Mouse (Mus musculus): ENCODE results near the gene Gramd2.
"Not testable (repeated sequence)": the region's sequence is repeated elsewhere in the genome, so short reads cannot be mapped to it uniquely, and the experiment has no call there.

Gramd2 gene

DNA sequence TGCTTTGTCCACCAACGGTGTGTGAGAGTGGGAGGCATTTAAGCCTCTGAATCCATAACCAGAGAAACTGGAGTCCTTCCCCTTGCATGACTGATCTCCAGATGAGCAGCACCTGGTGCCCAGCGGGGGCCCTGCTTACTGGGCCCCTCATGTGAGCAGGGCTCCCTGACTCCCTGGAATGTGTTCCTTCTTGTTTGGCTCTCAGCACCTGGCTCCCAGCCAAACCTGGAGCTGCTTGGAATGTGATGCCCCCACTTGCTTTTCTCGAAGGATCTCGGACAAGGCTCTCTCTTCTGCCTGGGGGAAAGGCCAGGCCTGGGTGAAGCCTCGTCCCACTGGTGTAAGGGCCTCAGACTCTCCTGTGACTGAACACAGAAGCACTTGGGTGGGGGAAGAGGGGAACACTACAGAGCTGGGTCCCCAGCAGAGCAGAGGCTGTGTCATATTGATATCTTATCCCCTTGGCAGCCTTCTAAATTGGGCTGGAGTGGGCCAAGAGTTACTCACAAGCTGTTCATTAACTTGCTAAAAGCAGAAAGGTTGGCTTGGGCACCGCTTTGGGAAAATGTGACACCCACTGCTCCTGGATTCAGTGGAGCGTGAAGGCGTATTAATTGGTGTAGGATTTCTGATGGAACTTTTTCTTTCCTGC is 44.0 kb downstream of the Gramd2 start:
- peak; percentile 91 for DNase-seq

DNA sequence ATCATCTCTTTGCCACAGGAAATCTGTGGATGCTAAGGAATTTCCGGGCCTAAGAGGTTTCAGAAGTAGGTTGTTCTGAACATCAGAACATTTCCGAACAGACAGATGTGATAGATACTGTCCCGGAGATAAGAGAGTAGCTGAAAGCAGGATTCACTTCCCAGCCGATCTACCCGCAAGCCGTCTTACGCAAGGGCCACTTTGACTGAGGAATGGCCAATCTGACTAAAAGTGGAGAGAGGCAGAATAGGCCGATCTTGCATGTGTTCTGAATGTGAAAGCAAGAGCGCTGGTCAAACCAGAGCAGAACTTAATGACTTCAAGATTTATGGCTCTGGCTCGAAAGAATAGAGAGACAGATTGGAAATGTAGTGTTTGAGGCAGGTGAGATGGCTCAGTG is 45.6 kb downstream of the Gramd2 start:
- no peak for DNase-seq

DNA sequence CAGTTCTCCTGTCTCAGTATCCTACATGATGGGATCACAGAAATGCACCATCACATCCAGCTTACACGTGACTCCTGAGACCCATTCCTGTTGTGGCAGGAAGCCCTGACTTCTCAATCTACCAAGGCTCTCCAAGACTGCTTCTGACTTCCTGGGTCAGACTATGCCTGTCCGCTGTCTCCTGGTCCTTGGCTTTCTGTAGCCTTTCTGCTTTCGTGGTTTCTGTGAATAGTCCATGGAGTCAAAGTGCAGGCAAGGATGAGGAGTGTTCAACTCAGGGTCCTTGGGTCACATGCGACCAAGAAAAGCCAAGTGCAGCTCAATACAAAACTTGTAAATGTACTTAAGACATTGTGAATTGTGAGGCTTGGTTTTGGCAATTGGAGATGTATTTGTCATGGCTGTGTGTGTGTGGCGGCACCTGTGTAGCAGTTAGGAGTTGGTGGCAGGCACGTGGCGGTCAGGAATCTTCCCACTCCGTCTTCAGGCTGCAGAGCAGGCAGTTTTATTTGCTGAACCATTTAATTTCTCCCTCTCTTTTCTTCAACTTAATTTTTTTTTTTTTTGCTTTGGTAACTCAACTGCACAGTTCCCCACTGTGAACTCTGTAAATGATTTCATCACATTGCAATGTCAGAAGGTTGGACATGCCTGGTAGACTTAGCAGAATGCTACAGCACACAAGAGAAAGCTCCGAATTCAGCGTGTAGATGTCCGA is 47.8 kb downstream of the Gramd2 start:
- DNase-seq, result peak; percentile 71

GRCm38 (mm10) chr9:59731136-59731535 is 51.2 kb downstream of the Gramd2 start:
- DNase-seq, result no peak

- DNase-seq, result no peak
Observed at GRCm38 (mm10) chr9:59733075-59733474, 53.1 kb downstream of the Gramd2 start.

- DNase-seq, result no peak
Observed at GRCm38 (mm10) chr9:59735394-59735793, 55.5 kb downstream of the Gramd2 start.

GRCm38 (mm10) chr9:59740593-59740992 is 60.6 kb downstream of the Gramd2 start:
- no peak for DNase-seq

- DNase-seq, result no peak
Observed at GRCm38 (mm10) chr9:59743903-59744302, 64.0 kb downstream of the Gramd2 start.

GRCm38 (mm10) chr9:59748387-59748786 is 68.4 kb downstream of the Gramd2 start:
- no peak for DNase-seq

- no peak for DNase-seq
Observed at GRCm38 (mm10) chr9:59748969-59749368, 69.0 kb downstream of the Gramd2 start.

GRCm38 (mm10) chr9:59749581-59750265 is 69.8 kb downstream of the Gramd2 start:
- no peak for DNase-seq

DNA sequence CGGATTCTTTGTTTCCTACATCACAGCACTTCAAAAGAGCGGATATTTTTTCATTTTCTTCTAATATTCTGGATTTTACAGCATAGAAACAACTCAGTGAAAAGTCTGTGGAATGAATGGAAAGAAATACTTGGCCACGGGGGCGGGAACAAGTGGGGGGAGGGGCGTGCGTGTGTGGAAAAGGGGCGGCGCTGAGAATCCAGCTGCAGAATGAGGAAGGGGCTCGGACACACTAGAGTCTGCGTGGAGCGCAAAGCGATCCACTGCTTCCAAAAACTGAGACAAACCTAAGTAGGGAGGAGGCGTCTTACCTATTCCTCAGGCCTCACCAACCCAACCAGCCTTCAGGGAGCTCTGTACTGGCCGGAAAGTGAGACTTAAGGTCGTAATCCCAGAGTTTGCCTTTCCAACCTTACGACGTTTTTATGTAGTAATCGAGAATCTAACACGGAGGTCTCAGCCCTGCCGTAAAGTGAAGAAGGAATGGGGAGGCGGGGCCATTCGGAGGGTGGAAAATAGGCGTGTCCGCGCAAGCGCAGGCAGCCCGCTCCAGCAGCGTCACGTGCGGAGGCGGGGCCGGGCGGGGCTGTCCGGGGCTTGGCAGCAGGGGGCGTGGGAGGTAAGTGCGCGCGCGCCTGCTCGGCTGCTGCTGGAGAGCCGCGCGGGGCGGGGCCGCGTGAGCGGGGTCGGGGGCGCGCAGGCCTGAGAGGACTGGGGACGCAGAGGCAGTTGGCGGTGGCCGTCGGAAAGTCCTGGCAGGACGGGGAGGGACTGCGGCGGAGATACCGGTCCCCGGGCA is 70.5 kb downstream of the Gramd2 start, which contains the start of the genes Senp8 and Myo9a:
TSS of gene Senp8 (minus strand) at position 444 of the 799 bp plus-strand sequence.
TSS of gene Myo9a (plus strand) at position 630 of the 799 bp plus-strand sequence.
- peak; percentile 99 for DNase-seq

- DNase-seq, result peak; percentile 93
Observed at GRCm38 (mm10) chr9:59751066-59751581, 71.2 kb downstream of the Gramd2 start.

DNA sequence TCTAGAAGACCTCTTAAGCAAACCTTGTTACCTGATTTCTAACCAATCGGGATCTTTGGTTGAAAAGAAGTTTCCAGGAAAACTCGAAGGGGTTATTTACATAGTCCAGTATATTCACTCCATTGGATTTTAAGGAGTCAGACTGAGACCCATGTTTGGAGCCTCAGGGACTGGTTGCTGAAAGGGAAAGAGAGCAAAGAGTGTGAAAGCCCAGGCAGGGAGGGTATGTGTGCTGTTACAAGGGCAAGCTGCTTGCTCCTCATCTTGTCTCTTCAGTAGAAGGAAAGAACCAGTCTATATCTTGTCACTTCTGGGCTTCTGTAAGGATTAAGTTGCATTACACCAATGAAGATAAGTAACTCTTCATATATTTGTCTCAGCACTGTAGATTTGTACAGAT is 72.0 kb downstream of the Gramd2 start:
- no peak for DNase-seq

DNA sequence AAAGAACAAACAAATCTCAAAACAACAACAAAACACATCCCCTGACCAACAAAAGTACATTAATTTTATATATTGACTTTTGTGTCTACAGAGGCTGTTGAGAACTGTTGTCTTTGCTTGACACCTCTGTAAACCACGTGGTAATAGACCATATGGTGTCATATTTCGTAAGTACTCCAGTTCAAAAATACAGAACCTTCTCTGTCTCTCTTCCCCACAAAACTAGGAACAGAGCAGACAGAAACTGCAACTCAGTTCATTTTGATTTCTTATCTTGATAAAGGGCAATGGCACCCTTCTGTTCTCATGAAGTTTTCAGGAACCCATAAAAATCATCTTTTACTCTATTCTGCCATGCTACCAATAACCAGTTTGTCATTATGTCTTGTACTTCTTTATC is 75.3 kb downstream of the Gramd2 start:
- DNase-seq, result no peak

GRCm38 (mm10) chr9:59757016-59757415 is 77.1 kb downstream of the Gramd2 start:
- not testable (repeated sequence) for DNase-seq

DNA sequence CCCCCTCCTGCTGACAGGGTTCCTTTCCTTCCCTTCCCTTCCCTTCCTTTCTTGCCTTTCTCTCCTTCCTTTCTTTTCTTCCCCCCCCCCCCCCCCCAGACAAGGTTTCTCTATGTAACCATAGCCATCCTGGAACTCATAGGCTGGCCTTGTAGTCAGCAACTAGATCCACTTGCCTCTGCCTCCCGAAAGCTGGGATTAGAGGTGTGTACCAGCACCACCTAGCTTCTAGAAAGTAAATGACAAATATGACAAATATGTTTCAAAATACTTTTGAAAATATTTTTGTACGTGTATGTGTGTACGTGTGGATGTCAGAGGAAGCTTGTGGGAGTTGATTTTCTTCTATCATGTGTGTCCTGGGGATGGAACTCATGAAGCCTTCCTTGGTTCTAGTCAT is 80.6 kb downstream of the Gramd2 start:
- no peak for DNase-seq

GRCm38 (mm10) chr9:59766966-59767461 is 87.1 kb downstream of the Gramd2 start:
- not testable (repeated sequence) for DNase-seq
